Mouse (Mus musculus) CH12.LX (cell line): Measurements from ENCODE around the gene Frem2. TPM values are rescaled to one million over a fixed set of nuclear protein-coding genes. Genes with fewer than 3 reads are reported as not detected.

ENCODE experiments used
- DNase-seq: peaks from one replicate; pipeline ENCODE4 v3.0.0-alpha.2; 2013; ENCODE audit errors: extremely low read depth
- H3K27ac ChIP-seq: 2 replicates; pipeline ENCODE4 v1.5.1; 2012; ENCODE audit warnings: low read depth, mild to moderate bottlenecking, control low read depth, moderate library complexity; ENCODE audit not compliant: insufficient read depth
- H3K27me3 ChIP-seq: replicated peaks from 2 replicates; pipeline ENCODE3; 2012; ENCODE audit warnings: inconsistent platforms
- H3K36me3 ChIP-seq, 2 experiments: replicated peaks in 1 of 2; 2 replicates each; pipeline versions ENCODE3 to v1.6.1; 2012; ENCODE audit warnings: inconsistent platforms in 1 of 2, low read length in 1 of 2, mild to moderate bottlenecking in 1 of 2, mixed read lengths in 1 of 2, moderate library complexity in 1 of 2; ENCODE audit not compliant: control insufficient read depth in 1 of 2, insufficient read depth in 1 of 2
- H3K4me1 ChIP-seq, 2 experiments: 2 replicates each; pipeline ENCODE4 v1.6.1; 2012; ENCODE audit warnings: inconsistent platforms in 1 of 2, moderate library complexity in 1 of 2; ENCODE audit not compliant: insufficient read depth in 2 of 2, control insufficient read depth in 1 of 2
- H3K4me2 ChIP-seq: 2 replicates; pipeline ENCODE4 v1.6.1; 2012; ENCODE audit warnings: low read depth, mild to moderate bottlenecking, control low read depth; ENCODE audit not compliant: poor library complexity, insufficient read depth, severe bottlenecking
- H3K4me3 ChIP-seq, 3 experiments: fragments of 150-350 bp in 1 of 3; sonication (generic) in 1 of 3; replicated peaks in 1 of 3; 2 replicates each; pipeline versions ENCODE3 to v1.5.1; 2011 to 2012; ENCODE audit warnings: low read depth in 2 of 3, low read length in 2 of 3, mild to moderate bottlenecking in 2 of 3, moderate library complexity in 2 of 3, control low read depth in 1 of 3, improper control_type of control experiment in 1 of 3, inconsistent platforms in 1 of 3, mixed read lengths in 1 of 3; ENCODE audit not compliant: poor library complexity in 1 of 3
- H3K79me2 ChIP-seq: replicated peaks from 2 replicates; pipeline ENCODE4 v1.6.1; 2012; ENCODE audit warnings: mild to moderate bottlenecking, moderate library complexity; ENCODE audit not compliant: control insufficient read depth, poor library complexity, insufficient read depth, severe bottlenecking; ENCODE audit errors: extremely low read depth
- H3K9ac ChIP-seq: 2 replicates; pipeline ENCODE4 v1.6.1; 2012; ENCODE audit warnings: low read depth, mild to moderate bottlenecking, control low read depth, moderate library complexity; ENCODE audit not compliant: insufficient read depth
- H3K9me3 ChIP-seq: replicated peaks from 2 replicates; pipeline ENCODE3; 2012; ENCODE audit warnings: low read length, inconsistent platforms, mixed read lengths
- BHLHE40 ChIP-seq: IDR thresholded peaks from 2 replicates; pipeline ENCODE4 v1.6.1; 2011; ENCODE audit warnings: mild to moderate bottlenecking, low read depth, low read length, improper control_type of control experiment
- CHD1 ChIP-seq: IDR thresholded peaks from 2 replicates; pipeline ENCODE4 v1.6.1; 2012; ENCODE audit warnings: low read depth, low read length, improper control_type of control experiment, inconsistent platforms
- CTCF ChIP-seq, 2 experiments: IDR thresholded peaks in 1 of 2; conservative IDR thresholded peaks in 1 of 2; 2 replicates each; pipeline ENCODE4 v1.5.1; 2011 to 2012; ENCODE audit warnings: low read depth in 2 of 2, low read length in 2 of 2, improper control_type of control experiment in 1 of 2, inconsistent platforms in 1 of 2, mild to moderate bottlenecking in 1 of 2, moderate library complexity in 1 of 2
- E2F4 ChIP-seq: IDR thresholded peaks from 2 replicates; pipeline ENCODE4 v1.6.1; 2011; ENCODE audit warnings: low read depth, low read length, improper control_type of control experiment; ENCODE audit not compliant: insufficient replicate concordance
- ELF1 ChIP-seq: IDR thresholded peaks from 2 replicates; pipeline ENCODE4 v1.6.1; 2014; ENCODE audit warnings: low read depth, mild to moderate bottlenecking, inconsistent platforms, low read length, improper control_type of control experiment
- EP300 ChIP-seq: IDR thresholded peaks from 2 replicates; pipeline ENCODE4 v1.6.1; 2011; ENCODE audit warnings: low read length, improper control_type of control experiment
- JUN ChIP-seq: IDR thresholded peaks from 2 replicates; pipeline ENCODE4 v1.6.1; 2011; ENCODE audit warnings: low read depth, mild to moderate bottlenecking, low read length, improper control_type of control experiment, moderate library complexity; ENCODE audit not compliant: insufficient read depth
- JUND ChIP-seq: conservative IDR thresholded peaks from 2 replicates; pipeline ENCODE4 v1.6.1; 2011; ENCODE audit warnings: low read depth, low read length, improper control_type of control experiment
- KAT2A ChIP-seq: IDR thresholded peaks from 2 replicates; pipeline ENCODE4 v1.6.1; 2012; ENCODE audit warnings: low read length, improper control_type of control experiment, inconsistent platforms; ENCODE audit not compliant: insufficient replicate concordance
- MAX ChIP-seq: IDR thresholded peaks from 2 replicates; pipeline ENCODE4 v1.6.1; 2011; ENCODE audit warnings: low read length, improper control_type of control experiment
- NELFE ChIP-seq: IDR thresholded peaks from 2 replicates; pipeline ENCODE4 v1.6.1; 2011; ENCODE audit warnings: low read depth, low read length, improper control_type of control experiment
- PAX5 ChIP-seq: IDR thresholded peaks from 2 replicates; pipeline ENCODE4 v1.6.1; 2012; ENCODE audit warnings: low read length, inconsistent platforms, mixed read lengths
- SMC3 ChIP-seq: IDR thresholded peaks from 2 replicates; pipeline ENCODE4 v1.6.1; 2011; ENCODE audit warnings: low read depth, low read length, improper control_type of control experiment
- USF1 ChIP-seq: IDR thresholded peaks from 2 replicates; pipeline ENCODE4 v1.6.1; 2014; ENCODE audit warnings: low read depth, mild to moderate bottlenecking, inconsistent platforms, low read length, improper control_type of control experiment
- USF2 ChIP-seq: conservative IDR thresholded peaks from 2 replicates; pipeline ENCODE4 v1.6.1; 2011; ENCODE audit warnings: low read depth, low read length, improper control_type of control experiment
- ZNF384 ChIP-seq: IDR thresholded peaks from 2 replicates; pipeline ENCODE4 v1.6.1; 2012; ENCODE audit warnings: low read depth, low read length, improper control_type of control experiment, inconsistent platforms
- dilution Hi-C: fragments of 300-500 bp; cut with MboI; formaldehyde crosslinking; loops from 2 replicates; pipeline ENCODE4 v1.14.3; 2020; ENCODE audit warnings: low sequenced_read_pairs; ENCODE audit not compliant: extremely low pct_unique_long_range_greater_than_20kb, extremely low pct_ligation_motif_present
- in situ Hi-C: fragments of 300-500 bp; cut with MboI; formaldehyde crosslinking; loops from 3 replicates; pipeline ENCODE4 v1.14.3; 2019; ENCODE audit warnings: low sequenced_read_pairs, low pct_ligation_motif_present, low pct_unique_long_range_greater_than_20kb, mixed read lengths
- polyA plus RNA-seq: library from polyadenylated mRNA; unstranded; fragments of >175 nt; gene quantifications from 2 replicates; pipeline ENCODE4 v1.2.1, GENCODE M21; 2012; ENCODE audit warnings: low read depth; ENCODE audit not compliant: insufficient read length
- total RNA-seq, 2 experiments: library from RNA; depleted of rRNA; stranded (reverse); fragments of 300-350 nt in 1 of 2; fragments of >200 nt in 1 of 2; gene quantifications; 2 replicates each; pipeline ENCODE4 v1.2.3; 2012 to 2014

Gene Frem2
- total and polyA plus RNA-seq, 3 experiments: 0.04 to 0.09 (median 0.04) TPM

GRCm38 (mm10) chr3:53583248-53583647, 73.9 kb downstream of the Frem2 start:
- Histone ChIP-seq H3K4me3 (no peak overlapping the region), H3K27me3 (no peaks in the 10 kb centered on the region), H3K4me2 (0 out of 2 replicates have a peak overlapping the region, but pooled peaks have one; percentile 10), H3K4me1 (peaks cover 0 to 4% of the 10 kb centered on the region in 2 experiments; a peak in 1 of 4 replicates), H3K9ac (no peak overlapping the region), H3K36me3 (no peaks in the 10 kb centered on the region), H3K27ac (no peak overlapping the region), H3K79me2 (no peaks in the 10 kb centered on the region), H3K9me3 (no peaks in the 10 kb centered on the region)
- dilution Hi-C loops: no loop called here
- peak; percentile 40 for TF ChIP-seq USF1
- TF ChIP-seq EP300: no peak
- TF ChIP-seq KAT2A: no peak
- TF ChIP-seq SMC3: no peak
- TF ChIP-seq NELFE: no peak
- no peak for TF ChIP-seq CTCF (conservative IDR thresholded peaks at IDR 0.05 in 1 of 2, IDR thresholded peaks at IDR 0.05 in 1 of 2; ENCODE audit: low read depth in 2 of 2, low read length in 2 of 2)
- TF ChIP-seq PAX5: no peak
- peak; percentile 66 for TF ChIP-seq USF2
- TF ChIP-seq E2F4: no peak
- no peak for TF ChIP-seq MAX
- TF ChIP-seq BHLHE40: peak; percentile 27; the same call in 1 of the 2 replicates
- no peak for TF ChIP-seq JUND
- no peak for TF ChIP-seq JUN
- in situ Hi-C loops: no loop called here
- DNase-seq: no peak

GRCm38 (mm10) chr3:53580596-53581254, 76.4 kb downstream of the Frem2 start:
- H3K27me3 ChIP-seq: no peaks in the 10 kb centered on the region
- H3K9ac ChIP-seq: no peak overlapping the region
- no peak overlapping the region for H3K27ac ChIP-seq
- in situ Hi-C loops (no loop called here), dilution Hi-C loops (no loop called here)
- peaks cover 0 to 4% of the 10 kb centered on the region in 2 experiments; a peak in 1 of 4 replicates for H3K4me1 ChIP-seq
- no peak overlapping the region for H3K4me3 ChIP-seq
- H3K9me3 ChIP-seq: no peaks in the 10 kb centered on the region
- no peak for DNase-seq
- TF ChIP-seq USF1 (no peak), CHD1 (no peak), ELF1 (no peak), ZNF384 (no peak)
- no peak overlapping the region for H3K4me2 ChIP-seq
- H3K36me3 ChIP-seq: no peaks in the 10 kb centered on the region
- no peaks in the 10 kb centered on the region for H3K79me2 ChIP-seq
